Mouse (Mus musculus) MEL (cell line): ENCODE data around the gene Gm10135. TPM values are rescaled to one million over a fixed set of nuclear protein-coding genes. Genes with fewer than 3 reads are reported as not detected.
"Not testable (repeated sequence)": the region's sequence is repeated elsewhere in the genome, so short reads cannot be mapped to it uniquely, and the experiment has no call there.

Source experiments
- DNase-seq: peaks from one replicate; pipeline ENCODE4 v3.0.0; 2011; ENCODE audit warnings: low read depth, low spot score
- H3K27ac ChIP-seq: 2 replicates; pipeline ENCODE4 v1.5.1; 2012; ENCODE audit warnings: low read depth, mild to moderate bottlenecking, control low read depth, low read length, moderate library complexity; ENCODE audit not compliant: control insufficient read depth
- H3K27me3 ChIP-seq, 2 experiments: fragments of 150-350 bp in 1 of 2; sonication (generic) in 1 of 2; 2 replicates each; pipeline ENCODE4 v1.6.1; 2012; ENCODE audit warnings: low read length in 2 of 2, mild to moderate bottlenecking in 2 of 2, improper control_type of control experiment in 1 of 2, moderate library complexity in 1 of 2; ENCODE audit not compliant: insufficient read depth in 2 of 2, control insufficient read depth in 1 of 2
- H3K36me3 ChIP-seq, 2 experiments: 2 replicates each; pipeline ENCODE4 v1.6.1; 2012 to 2014; ENCODE audit warnings: low read length in 2 of 2, improper control_type of control experiment in 1 of 2, inconsistent platforms in 1 of 2, mild to moderate bottlenecking in 1 of 2; ENCODE audit not compliant: insufficient read depth in 2 of 2, control insufficient read depth in 1 of 2
- H3K4me1 ChIP-seq, 2 experiments: fragments of 150-350 bp in 1 of 2; sonication (generic) in 1 of 2; 2 replicates each; pipeline ENCODE4 v1.6.1; 2012; ENCODE audit warnings: low read length in 2 of 2, improper control_type of control experiment in 1 of 2, mild to moderate bottlenecking in 1 of 2; ENCODE audit not compliant: insufficient read depth in 2 of 2, control insufficient read depth in 1 of 2
- H3K4me3 ChIP-seq, 2 experiments: fragments of 150-350 bp in 1 of 2; sonication (generic) in 1 of 2; 2 replicates each; pipeline ENCODE4 v1.5.1; 2012; ENCODE audit warnings: low read depth in 2 of 2, low read length in 2 of 2, mild to moderate bottlenecking in 2 of 2, moderate library complexity in 2 of 2, control low read depth in 1 of 2, improper control_type of control experiment in 1 of 2; ENCODE audit not compliant: control insufficient read depth in 1 of 2, insufficient read depth in 1 of 2
- H3K79me2 ChIP-seq: 2 replicates; pipeline ENCODE4 v1.6.1; 2012; ENCODE audit warnings: mild to moderate bottlenecking, low read length, moderate library complexity; ENCODE audit not compliant: control insufficient read depth, poor library complexity, insufficient read depth
- H3K9ac ChIP-seq: 2 replicates; pipeline ENCODE4 v1.6.1; 2012; ENCODE audit warnings: low read depth, mild to moderate bottlenecking, control low read depth, low read length, moderate library complexity; ENCODE audit not compliant: control insufficient read depth, poor library complexity, severe bottlenecking
- H3K9me3 ChIP-seq: fragments of 150-350 bp; sonication (generic); replicated peaks from 2 replicates; pipeline ENCODE4 v1.6.1; 2012; ENCODE audit warnings: mild to moderate bottlenecking, low read length, improper control_type of control experiment, moderate library complexity; ENCODE audit not compliant: insufficient read depth
- CHD2 ChIP-seq: IDR thresholded peaks from 2 replicates; pipeline ENCODE4 v1.6.1; 2011; ENCODE audit warnings: low read length, improper control_type of control experiment
- CTCF ChIP-seq, 3 experiments: IDR thresholded peaks in 2 of 3; conservative IDR thresholded peaks in 1 of 3; 2 replicates each; pipeline ENCODE4 v1.5.1; 2011 to 2012; ENCODE audit warnings: low read length in 3 of 3, low read depth in 2 of 3, mild to moderate bottlenecking in 2 of 3, improper control_type of control experiment in 1 of 3, inconsistent platforms in 1 of 3, mixed read lengths in 1 of 3, moderate library complexity in 1 of 3; ENCODE audit not compliant: control insufficient read depth in 1 of 3, insufficient read depth in 1 of 3, poor library complexity in 1 of 3, severe bottlenecking in 1 of 3
- ETS1 ChIP-seq: IDR thresholded peaks from 2 replicates; pipeline ENCODE4 v1.6.1; 2012; ENCODE audit warnings: low read depth, mild to moderate bottlenecking, inconsistent platforms, low read length, improper control_type of control experiment, moderate library complexity
- GABPA ChIP-seq: IDR thresholded peaks from 2 replicates; pipeline ENCODE4 v1.6.1; 2012; ENCODE audit warnings: low read depth, mild to moderate bottlenecking, inconsistent platforms, low read length, improper control_type of control experiment, moderate library complexity
- GATA1 ChIP-seq: IDR thresholded peaks from 2 replicates; pipeline ENCODE4 v1.6.1; 2011; ENCODE audit warnings: low read depth, low read length, improper control_type of control experiment
- HCFC1 ChIP-seq: IDR thresholded peaks from 2 replicates; pipeline ENCODE4 v1.6.1; 2012; ENCODE audit warnings: low read depth, mild to moderate bottlenecking, inconsistent platforms, low read length, improper control_type of control experiment, moderate library complexity
- JUND ChIP-seq: IDR thresholded peaks from 2 replicates; pipeline ENCODE4 v1.6.1; 2011; ENCODE audit warnings: low read depth, mild to moderate bottlenecking, improper control_type of control experiment, low read length
- KAT2A ChIP-seq: conservative IDR thresholded peaks from 2 replicates; pipeline ENCODE4 v1.6.1; 2012; ENCODE audit warnings: low read depth, low read length, improper control_type of control experiment, inconsistent platforms
- MEF2A ChIP-seq: IDR thresholded peaks from 2 replicates; pipeline ENCODE4 v1.6.1; 2014; ENCODE audit warnings: low read depth, mild to moderate bottlenecking, inconsistent platforms, low read length, improper control_type of control experiment; ENCODE audit not compliant: poor library complexity, insufficient replicate concordance, severe bottlenecking; ENCODE audit errors: extremely low read depth
- MXI1 ChIP-seq: IDR thresholded peaks from 2 replicates; pipeline ENCODE4 v1.6.1; 2011; ENCODE audit warnings: mild to moderate bottlenecking, low read depth, low read length, improper control_type of control experiment
- MYB ChIP-seq: IDR thresholded peaks from 2 replicates; pipeline ENCODE4 v1.6.1; 2011; ENCODE audit warnings: mild to moderate bottlenecking, low read depth, low read length, improper control_type of control experiment
- MYC ChIP-seq: IDR thresholded peaks from 2 replicates; pipeline ENCODE4 v1.6.1; 2011; ENCODE audit warnings: low read depth, mild to moderate bottlenecking, low read length, improper control_type of control experiment, moderate library complexity
- NRF1 ChIP-seq: IDR thresholded peaks from 2 replicates; pipeline ENCODE4 v1.6.1; 2014; ENCODE audit warnings: low read depth, mild to moderate bottlenecking, inconsistent platforms, low read length, improper control_type of control experiment, moderate library complexity; ENCODE audit not compliant: poor library complexity, insufficient read depth, severe bottlenecking
- POLR2A ChIP-seq, 2 experiments: IDR thresholded peaks; 2 replicates each; pipeline ENCODE4 v1.6.1; 2011 to 2012; ENCODE audit warnings: low read length in 2 of 2, mild to moderate bottlenecking in 2 of 2, control low read depth in 1 of 2, improper control_type of control experiment in 1 of 2, low read depth in 1 of 2, moderate library complexity in 1 of 2; ENCODE audit not compliant: control insufficient read depth in 1 of 2, insufficient read depth in 1 of 2, poor library complexity in 1 of 2
- RCOR1 ChIP-seq: IDR thresholded peaks from 2 replicates; pipeline ENCODE4 v1.6.1; 2012; ENCODE audit warnings: low read depth, mild to moderate bottlenecking, inconsistent platforms, low read length, improper control_type of control experiment
- TAL1 ChIP-seq: IDR thresholded peaks from 2 replicates; pipeline ENCODE4 v1.6.1; 2012; ENCODE audit warnings: mild to moderate bottlenecking, inconsistent platforms, low read length, moderate library complexity, mixed read lengths
- USF1 ChIP-seq: IDR thresholded peaks from 2 replicates; pipeline ENCODE4 v1.6.1; 2014; ENCODE audit warnings: low read depth, mild to moderate bottlenecking, inconsistent platforms, low read length, improper control_type of control experiment, moderate library complexity
- ZKSCAN1 ChIP-seq: IDR thresholded peaks from 2 replicates; pipeline ENCODE4 v1.6.1; 2012; ENCODE audit warnings: low read depth, mild to moderate bottlenecking, inconsistent platforms, low read length, improper control_type of control experiment, moderate library complexity
- ZMIZ1 ChIP-seq: IDR thresholded peaks from 2 replicates; pipeline ENCODE4 v1.6.1; 2012; ENCODE audit warnings: low read depth, mild to moderate bottlenecking, inconsistent platforms, low read length, improper control_type of control experiment, moderate library complexity
- ZNF384 ChIP-seq: IDR thresholded peaks from 2 replicates; pipeline ENCODE4 v1.6.1; 2012; ENCODE audit warnings: low read depth, mild to moderate bottlenecking, inconsistent platforms, low read length, improper control_type of control experiment
- polyA plus RNA-seq, 2 experiments: library from polyadenylated mRNA; stranded (reverse) in 1 of 2; unstranded in 1 of 2; fragments of >175 nt in 1 of 2; fragments of >200 nt in 1 of 2; gene quantifications; 2 replicates each; pipeline versions ENCODE4 v1.2.1 to v1.2.4; 2012; ENCODE audit warnings: low replicate concordance in 2 of 2, low read depth in 1 of 2; ENCODE audit not compliant: insufficient read length in 2 of 2, insufficient read depth in 1 of 2, missing spikeins in 1 of 2
- total RNA-seq: library from RNA; depleted of rRNA; stranded (reverse); fragments of 300-350 nt; gene quantifications from 2 replicates; pipeline ENCODE4 v1.2.3, GENCODE M21; 2012

Gene Gm10135
- total and polyA plus RNA-seq, 3 experiments, result 1.5 to 6.0 TPM; not detected in 1

- no peak overlapping the region for H3K9ac ChIP-seq
- no peaks in the 10 kb centered on the region for H3K4me1 ChIP-seq
- H3K27ac ChIP-seq, result no peak overlapping the region
- H3K27me3 ChIP-seq, result no peaks in the 10 kb centered on the region
- TF ChIP-seq CHD2 (no peak), ETS1 (no peak), USF1 (no peak), MXI1 (no peak), MYB (no peak), GATA1 (no peak), MEF2A (no peak), JUND (no peak), ZKSCAN1 (no peak), MYC (no peak), ZMIZ1 (no peak), ZNF384 (no peak), GABPA (no peak), HCFC1 (no peak), RCOR1 (no peak), CTCF (IDR thresholded peaks at IDR 0.05 in 2 of 3, conservative IDR thresholded peaks at IDR 0.05 in 1 of 3; ENCODE audit: control insufficient read depth in 1 of 3, insufficient read depth in 1 of 3, low read depth in 2 of 3, low read length in 3 of 3, poor library complexity in 1 of 3, severe bottlenecking in 1 of 3) (no peak), POLR2A (IDR thresholded peaks at IDR 0.05; ENCODE audit: control insufficient read depth in 1 of 2, insufficient read depth in 1 of 2, low read depth in 1 of 2, low read length in 2 of 2, poor library complexity in 1 of 2) (no peak), NRF1 (no peak), KAT2A (no peak), TAL1 (no peak)
- no peaks in the 10 kb centered on the region for H3K36me3 ChIP-seq
- no peaks in the 10 kb centered on the region for H3K9me3 ChIP-seq
- H3K79me2 ChIP-seq, result no peaks in the 10 kb centered on the region
- no peak for DNase-seq
- H3K4me3 ChIP-seq, result no peak overlapping the region
Observed at GRCm38 (mm10) chr5:73014745-73015144, 40.2 kb upstream of the Gm10135 start.

GRCm38 (mm10) chr5:73013611-73014287, 39.2 kb upstream of the Gm10135 start:
- H3K4me1 ChIP-seq, H3K27me3 ChIP-seq, H3K27ac ChIP-seq, H3K36me3 ChIP-seq, H3K9ac ChIP-seq, H3K9me3 ChIP-seq, H3K79me2 ChIP-seq, H3K4me3 ChIP-seq, DNase-seq: not testable (repeated sequence)

GRCm38 (mm10) chr5:73012884-73013610, 38.5 kb upstream of the Gm10135 start:
- DNase-seq, H3K4me1 ChIP-seq, H3K4me3 ChIP-seq, H3K79me2 ChIP-seq, H3K36me3 ChIP-seq, H3K27me3 ChIP-seq, H3K9me3 ChIP-seq, H3K27ac ChIP-seq, H3K9ac ChIP-seq: not testable (repeated sequence)

GRCm38 (mm10) chr5:73011806-73012205, 37.3 kb upstream of the Gm10135 start:
- not testable (repeated sequence) for H3K27me3 ChIP-seq, H3K9ac ChIP-seq, H3K36me3 ChIP-seq, H3K27ac ChIP-seq, H3K4me1 ChIP-seq, H3K9me3 ChIP-seq, H3K79me2 ChIP-seq, DNase-seq, H3K4me3 ChIP-seq
